Mouse (Mus musculus): Measurements from ENCODE around the gene Pard3. TPM values are rescaled to one million over a fixed set of nuclear protein-coding genes. Genes with fewer than 3 reads are reported as not detected.

Gene Pard3
- polyA plus RNA-seq, 1 experiment from 2014 or later: 21.0 TPM

- H3K4me1 ChIP-seq (ENCODE audit: control insufficient read depth, insufficient read depth, low read length): no peaks in the 10 kb centered on the region
- ATAC-seq (ENCODE audit: insufficient read depth, low FRiP score): no peak
- no peak overlapping the region for H3K27ac ChIP-seq (ENCODE audit: low read length)
These were observed 513.0 kb downstream of the Pard3 start for GRCm38 (mm10) chr8:127576657-127577056.

GRCm38 (mm10) chr8:127577656-127578055, 514.0 kb downstream of the Pard3 start:
- ATAC-seq (ENCODE audit: insufficient read depth, low FRiP score): no peak

More at GRCm38 (mm10) chr8:127576657-127577056, 513.0 kb downstream of the Pard3 start:
- Histone ChIP-seq H3K27me3 (ENCODE audit: control insufficient read depth, insufficient read depth, low read length) (no peaks in the 10 kb centered on the region), H3K36me3 (ENCODE audit: control insufficient read depth, insufficient read depth, low read length) (no peaks in the 10 kb centered on the region), H3K9ac (ENCODE audit: low read length) (no peak overlapping the region), H3K4me3 (replicated peaks; ENCODE audit: low read length) (no peak overlapping the region), H3K4me2 (ENCODE audit: low read depth, low read length) (no peak overlapping the region), H3K9me3 (replicated peaks; ENCODE audit: control insufficient read depth, low read length) (no peaks in the 10 kb centered on the region)
- 88% methylated on average over 4 of the region's 4 CpGs for WGBS

DNA sequence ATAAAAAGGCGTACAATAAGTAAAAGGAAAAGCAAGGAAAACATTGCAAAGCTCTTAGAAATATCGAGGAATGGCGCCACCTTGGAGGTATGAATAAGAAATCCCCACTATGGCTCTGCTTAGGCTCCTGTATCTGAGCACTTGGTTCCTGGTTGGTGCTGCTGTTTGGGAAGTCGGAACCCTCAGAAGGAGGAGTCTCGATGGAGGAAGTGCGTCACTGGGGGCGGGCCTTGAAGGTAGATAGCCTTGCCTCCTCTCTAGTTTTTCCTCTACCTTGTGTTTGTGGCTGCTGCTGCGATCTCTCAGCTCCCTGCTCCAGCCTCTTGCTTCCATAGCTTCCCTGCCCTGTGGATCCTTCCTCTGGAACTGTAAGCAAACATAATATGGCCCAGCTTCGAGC, 515.7 kb downstream of the Pard3 start:
- H3K4me1 ChIP-seq (ENCODE audit: control insufficient read depth, insufficient read depth, low read length): no peaks in the 10 kb centered on the region
- no peaks in the 10 kb centered on the region for H3K36me3 ChIP-seq (ENCODE audit: control insufficient read depth, insufficient read depth, low read length)
- no peaks in the 10 kb centered on the region for H3K27me3 ChIP-seq (ENCODE audit: control insufficient read depth, insufficient read depth, low read length)
- H3K27ac ChIP-seq (ENCODE audit: low read length): no peak overlapping the region
- no peak overlapping the region for H3K4me3 ChIP-seq (replicated peaks; ENCODE audit: low read length)
- WGBS: 87% methylated on average over 9 of the region's 9 CpGs
- ATAC-seq (ENCODE audit: insufficient read depth, low FRiP score): no peak
- no peaks in the 10 kb centered on the region for H3K9me3 ChIP-seq (replicated peaks; ENCODE audit: control insufficient read depth, low read length)
- H3K9ac ChIP-seq (ENCODE audit: low read length): no peak overlapping the region
- H3K4me2 ChIP-seq (ENCODE audit: low read depth, low read length): no peak overlapping the region

More at GRCm38 (mm10) chr8:127577656-127578055, 514.0 kb downstream of the Pard3 start:
- Histone ChIP-seq H3K27ac (ENCODE audit: low read length) (no peak overlapping the region), H3K9ac (ENCODE audit: low read length) (no peak overlapping the region), H3K4me3 (replicated peaks; ENCODE audit: low read length) (no peak overlapping the region), H3K4me2 (ENCODE audit: low read depth, low read length) (no peak overlapping the region), H3K9me3 (replicated peaks; ENCODE audit: control insufficient read depth, low read length) (no peaks in the 10 kb centered on the region), H3K36me3 (ENCODE audit: control insufficient read depth, insufficient read depth, low read length) (no peaks in the 10 kb centered on the region), H3K27me3 (ENCODE audit: control insufficient read depth, insufficient read depth, low read length) (no peaks in the 10 kb centered on the region), H3K4me1 (ENCODE audit: control insufficient read depth, insufficient read depth, low read length) (no peaks in the 10 kb centered on the region)
- 81% methylated on average over 6 of the region's 6 CpGs for WGBS

GRCm38 (mm10) chr8:127583429-127583828, 519.7 kb downstream of the Pard3 start:
- no peak overlapping the region for H3K27ac ChIP-seq (ENCODE audit: low read length)
- no peaks in the 10 kb centered on the region for H3K4me1 ChIP-seq (ENCODE audit: control insufficient read depth, insufficient read depth, low read length)
- H3K4me2 ChIP-seq (ENCODE audit: low read depth, low read length): no peak overlapping the region
- H3K4me3 ChIP-seq (replicated peaks; ENCODE audit: low read length): no peak overlapping the region
- H3K9me3 ChIP-seq (replicated peaks; ENCODE audit: control insufficient read depth, low read length): no peaks in the 10 kb centered on the region
- WGBS: 86% methylated on average over 2 of the region's 2 CpGs
- ATAC-seq (ENCODE audit: insufficient read depth, low FRiP score): no peak
- H3K27me3 ChIP-seq (ENCODE audit: control insufficient read depth, insufficient read depth, low read length): no peaks in the 10 kb centered on the region
- no peak overlapping the region for H3K9ac ChIP-seq (ENCODE audit: low read length)
- H3K36me3 ChIP-seq (ENCODE audit: control insufficient read depth, insufficient read depth, low read length): no peaks in the 10 kb centered on the region

GRCm38 (mm10) chr8:127585618-127586017, 521.9 kb downstream of the Pard3 start:
- Histone ChIP-seq H3K36me3 (ENCODE audit: control insufficient read depth, insufficient read depth, low read length) (no peaks in the 10 kb centered on the region), H3K27me3 (ENCODE audit: control insufficient read depth, insufficient read depth, low read length) (no peaks in the 10 kb centered on the region), H3K27ac (ENCODE audit: low read length) (no peak overlapping the region), H3K4me3 (replicated peaks; ENCODE audit: low read length) (no peak overlapping the region), H3K9me3 (replicated peaks; ENCODE audit: control insufficient read depth, low read length) (no peaks in the 10 kb centered on the region), H3K9ac (ENCODE audit: low read length) (no peak overlapping the region), H3K4me2 (ENCODE audit: low read depth, low read length) (no peak overlapping the region), H3K4me1 (ENCODE audit: control insufficient read depth, insufficient read depth, low read length) (no peaks in the 10 kb centered on the region)
- WGBS: 91% methylated on average over 8 of the region's 8 CpGs
- ATAC-seq (ENCODE audit: insufficient read depth, low FRiP score): no peak

GRCm38 (mm10) chr8:127586681-127587080, 523.0 kb downstream of the Pard3 start:
- H3K36me3 ChIP-seq (ENCODE audit: control insufficient read depth, insufficient read depth, low read length): no peaks in the 10 kb centered on the region
- no peak overlapping the region for H3K4me2 ChIP-seq (ENCODE audit: low read depth, low read length)
- 50% methylated on average over 5 of the region's 5 CpGs for WGBS

GRCm38 (mm10) chr8:127588313-127588712, 524.6 kb downstream of the Pard3 start:
- Histone ChIP-seq H3K9ac (ENCODE audit: low read length) (no peak overlapping the region), H3K4me1 (ENCODE audit: control insufficient read depth, insufficient read depth, low read length) (no peaks in the 10 kb centered on the region), H3K4me2 (ENCODE audit: low read depth, low read length) (no peak overlapping the region), H3K27me3 (ENCODE audit: control insufficient read depth, insufficient read depth, low read length) (no peaks in the 10 kb centered on the region), H3K36me3 (ENCODE audit: control insufficient read depth, insufficient read depth, low read length) (no peaks in the 10 kb centered on the region), H3K4me3 (replicated peaks; ENCODE audit: low read length) (no peak overlapping the region), H3K9me3 (replicated peaks; ENCODE audit: control insufficient read depth, low read length) (no peaks in the 10 kb centered on the region), H3K27ac (ENCODE audit: low read length) (no peak overlapping the region)
- WGBS: 72% methylated on average over 4 of the region's 4 CpGs
- ATAC-seq (ENCODE audit: insufficient read depth, low FRiP score): no peak

More at GRCm38 (mm10) chr8:127586681-127587080, 523.0 kb downstream of the Pard3 start:
- Histone ChIP-seq H3K9me3 (replicated peaks; ENCODE audit: control insufficient read depth, low read length) (no peaks in the 10 kb centered on the region), H3K27me3 (ENCODE audit: control insufficient read depth, insufficient read depth, low read length) (no peaks in the 10 kb centered on the region), H3K4me1 (ENCODE audit: control insufficient read depth, insufficient read depth, low read length) (no peaks in the 10 kb centered on the region), H3K9ac (ENCODE audit: low read length) (no peak overlapping the region), H3K4me3 (replicated peaks; ENCODE audit: low read length) (no peak overlapping the region), H3K27ac (ENCODE audit: low read length) (no peak overlapping the region)
- ATAC-seq (ENCODE audit: insufficient read depth, low FRiP score): no peak

DNA sequence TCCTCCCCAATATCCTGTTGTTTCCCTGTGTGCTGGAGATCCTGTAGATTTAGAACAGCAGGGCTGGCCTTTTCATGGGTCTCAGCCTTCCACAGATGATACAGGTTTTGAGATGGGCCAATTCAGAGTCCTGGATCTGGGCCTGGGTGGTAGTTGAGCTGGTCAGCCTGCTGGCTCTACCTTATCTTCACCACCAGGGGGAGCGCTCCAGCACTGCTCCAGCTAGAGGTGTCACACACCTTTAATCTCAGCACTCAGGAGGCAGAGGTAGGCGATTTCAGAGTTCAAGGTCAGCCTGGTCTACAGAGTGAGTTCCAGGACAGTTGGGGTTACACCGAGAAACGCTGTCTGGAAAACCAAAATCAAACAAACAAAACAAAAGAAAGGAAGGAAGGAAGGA, 525.6 kb downstream of the Pard3 start:
- Histone ChIP-seq H3K36me3 (ENCODE audit: control insufficient read depth, insufficient read depth, low read length) (no peaks in the 10 kb centered on the region), H3K9ac (ENCODE audit: low read length) (no peak overlapping the region), H3K4me3 (replicated peaks; ENCODE audit: low read length) (no peak overlapping the region), H3K9me3 (replicated peaks; ENCODE audit: control insufficient read depth, low read length) (no peaks in the 10 kb centered on the region), H3K27me3 (ENCODE audit: control insufficient read depth, insufficient read depth, low read length) (no peaks in the 10 kb centered on the region), H3K4me1 (ENCODE audit: control insufficient read depth, insufficient read depth, low read length) (no peaks in the 10 kb centered on the region), H3K27ac (ENCODE audit: low read length) (no peak overlapping the region), H3K4me2 (ENCODE audit: low read depth, low read length) (no peak overlapping the region)
- WGBS: 45% methylated on average over 4 of the region's 4 CpGs
- ATAC-seq (ENCODE audit: insufficient read depth, low FRiP score): no peak

DNA sequence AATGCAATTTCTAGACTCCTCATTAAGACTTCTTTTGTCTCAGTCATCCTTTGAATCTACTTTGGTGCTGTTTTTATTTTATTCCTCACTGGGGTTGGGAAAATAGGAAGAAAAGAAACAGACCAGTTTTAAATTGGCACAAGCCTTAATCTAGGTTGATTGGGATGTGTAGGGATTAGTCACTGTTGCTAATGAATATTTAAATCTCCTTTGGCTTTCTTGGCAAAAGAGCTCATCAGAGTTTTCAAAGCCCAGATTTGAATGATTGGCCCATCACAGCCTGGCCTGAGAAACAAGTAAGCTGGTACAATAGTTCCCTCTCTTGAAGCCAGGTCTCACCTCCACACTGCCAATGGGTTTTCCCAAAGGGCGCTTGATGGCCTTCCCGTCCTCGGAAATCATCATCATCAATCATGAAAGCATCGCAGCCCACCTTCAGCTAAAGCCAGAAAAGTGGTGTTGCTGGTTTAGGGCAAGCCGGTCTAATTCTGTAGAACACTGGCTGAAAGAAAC, 527.0 kb downstream of the Pard3 start:
- H3K9me3 ChIP-seq (replicated peaks; ENCODE audit: control insufficient read depth, low read length): no peaks in the 10 kb centered on the region
- H3K4me2 ChIP-seq (ENCODE audit: low read depth, low read length): no peak overlapping the region
- no peak for ATAC-seq (ENCODE audit: insufficient read depth, low FRiP score)
- no peaks in the 10 kb centered on the region for H3K4me1 ChIP-seq (ENCODE audit: control insufficient read depth, insufficient read depth, low read length)
- no peak overlapping the region for H3K27ac ChIP-seq (ENCODE audit: low read length)
- 70% methylated on average over 5 of the region's 5 CpGs for WGBS
- H3K27me3 ChIP-seq (ENCODE audit: control insufficient read depth, insufficient read depth, low read length): no peaks in the 10 kb centered on the region
- H3K9ac ChIP-seq (ENCODE audit: low read length): no peak overlapping the region
- H3K36me3 ChIP-seq (ENCODE audit: control insufficient read depth, insufficient read depth, low read length): no peaks in the 10 kb centered on the region
- H3K4me3 ChIP-seq (replicated peaks; ENCODE audit: low read length): no peak overlapping the region
